ENCODE assay signal across 17 mouse cellular contexts in the genomic region with DNA sequence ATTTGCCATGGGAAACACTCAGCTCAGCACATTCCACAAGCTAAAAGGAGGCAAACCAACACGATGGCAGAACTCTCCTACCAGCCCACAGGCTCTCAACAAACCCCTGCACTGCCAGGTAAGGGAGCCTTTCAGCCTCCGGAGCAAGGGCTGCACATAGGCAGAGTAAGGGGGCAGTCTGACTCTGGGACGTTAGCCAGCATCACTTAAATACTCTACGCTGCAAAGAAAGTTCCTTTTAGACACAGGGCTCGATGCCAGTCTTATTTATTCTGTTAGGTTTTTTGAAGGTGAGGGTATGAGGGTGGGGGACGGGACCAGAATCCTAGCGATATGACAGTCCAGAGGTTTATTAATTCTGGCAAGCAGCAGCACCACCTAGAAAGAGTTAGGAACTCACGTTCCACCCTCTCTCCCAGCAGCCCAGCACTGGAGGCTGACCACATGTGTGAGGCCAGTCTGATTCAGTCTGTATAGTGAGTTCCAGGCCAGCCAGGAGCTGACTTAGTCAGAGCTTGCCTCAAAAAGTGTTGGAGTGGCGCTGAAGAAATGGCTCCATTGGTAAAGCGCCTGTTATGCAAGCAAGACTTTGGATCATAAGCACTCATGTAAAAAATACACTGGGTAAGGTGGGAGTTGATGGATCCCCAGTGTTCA. TPM values are rescaled to one million over a fixed set of nuclear protein-coding genes. Genes with fewer than 3 reads are reported as not detected.
DNase-seq lines count a peak whose midpoint lies in the region; ATAC-seq and TF ChIP-seq lines count a peak whose summit lies in the region.
"Had no signal": no experiment of that assay in that cellular context is flagged by ENCODE, and none has a peak within 500 bp of the region (broad histone marks: within the 10 kb centered on the region; RNA-seq: fewer than 3 reads in every experiment).

No protein-coding gene starts in this region.

- no peak for DNase-seq in forebrain, embryonic 10.5 days (ENCODE audit: extremely low spot score, low spot score)
- peak; percentile 45 for DNase-seq in liver, adult 2 months (ENCODE audit: extremely low read depth, low read depth, low spot score)
- DNase-seq in liver: no peak
- DNase-seq in embryonic facial prominence, embryonic 10.5 days (ENCODE audit: low spot score): no peak
- DNase-seq in liver, embryonic 14.5 days (ENCODE audit: low read depth in 3 of 3, low spot score in 3 of 3): no peak
- DNase-seq in layer of hippocampus, postnatal 10 days (ENCODE audit: low spot score in 2 of 2): no peak
- no peak for DNase-seq in urinary bladder, postnatal 36 days (ENCODE audit: low spot score in 2 of 2)
- DNase-seq: cerebellum, adult 11-12 months; heart, adult 2 months; lung, postnatal 10 days; retina, postnatal 1 day; spleen, adult 18-20 months; thymus, adult 18-20 months had no signal

- no peak overlapping the region for H3K4me3 ChIP-seq in forebrain, embryonic 10.5 days
- H3K4me3 ChIP-seq in forebrain, embryonic 15.5 days: no peak overlapping the region
- peak overlapping the region; percentile 29 for H3K4me3 ChIP-seq in liver, adult 2 months (ENCODE audit: insufficient read depth, low read depth, low read length)
- no peak overlapping the region for H3K4me3 ChIP-seq in embryonic facial prominence, embryonic 10.5 days
- no peak overlapping the region for H3K4me3 ChIP-seq in liver, embryonic 14.5 days (ENCODE audit: insufficient read depth in 1 of 2, low read depth in 2 of 2, low read length in 2 of 2)
- H3K4me3 ChIP-seq: heart, adult 2 months; left cerebral cortex, adult 2 months; midbrain, embryonic 12.5 days; neural tube, embryonic 12.5 days had no signal

- WGBS in forebrain, embryonic 10.5 days: 88% methylated on average over 10 of the region's 10 CpGs
- 46% methylated on average over 10 of the region's 10 CpGs for WGBS in forebrain, embryonic 15.5 days
- 24% methylated on average over 10 of the region's 10 CpGs for WGBS in liver, adult 2 months
- 81% methylated on average over 10 of the region's 10 CpGs for WGBS in embryonic facial prominence, embryonic 10.5 days
- 61% methylated on average over 10 of the region's 10 CpGs for WGBS in liver, embryonic 14.5 days (ENCODE audit: insufficient replicate concordance)

- H3K27ac ChIP-seq in forebrain, embryonic 10.5 days: 0 out of 2 replicates have a peak overlapping the region, but pooled peaks have one; percentile 25
- H3K27ac ChIP-seq in forebrain, embryonic 15.5 days (replicated peaks): no peak overlapping the region
- peak overlapping the region; percentile 53 for H3K27ac ChIP-seq in liver, adult 2 months (replicated peaks; ENCODE audit: insufficient read depth, low read depth, low read length)
- H3K27ac ChIP-seq in embryonic facial prominence, embryonic 10.5 days (replicated peaks): peak overlapping the region; percentile 35; the same call in 1 of the 2 replicates
- no peak overlapping the region for H3K27ac ChIP-seq in liver, embryonic 14.5 days
- H3K27ac ChIP-seq: heart, adult 2 months; left cerebral cortex, adult 2 months; midbrain, embryonic 12.5 days; neural tube, embryonic 12.5 days had no signal

- H3K79me2 ChIP-seq in liver, adult 2 months (ENCODE audit: control insufficient read depth, insufficient read depth, low read length): peaks cover 10% of the 10 kb centered on the region; the same call in 1 of the 2 replicates

- no peak overlapping the region for H3K9ac ChIP-seq in forebrain, embryonic 15.5 days (replicated peaks)
- peak overlapping the region; percentile 44 for H3K9ac ChIP-seq in liver, adult 2 months (ENCODE audit: low read depth, low read length)
- H3K9ac ChIP-seq in liver, embryonic 14.5 days (replicated peaks): no peak overlapping the region
- H3K9ac ChIP-seq: midbrain, embryonic 12.5 days; neural tube, embryonic 12.5 days had no signal

- H3K9me3 ChIP-seq in forebrain, embryonic 10.5 days: no peaks in the 10 kb centered on the region
- H3K9me3 ChIP-seq in forebrain, embryonic 15.5 days: no peaks in the 10 kb centered on the region
- no peaks in the 10 kb centered on the region for H3K9me3 ChIP-seq in embryonic facial prominence, embryonic 10.5 days
- H3K9me3 ChIP-seq in liver, embryonic 14.5 days (ENCODE audit: control insufficient read depth, low read length): no peaks in the 10 kb centered on the region
- H3K9me3 ChIP-seq: midbrain, embryonic 12.5 days; neural tube, embryonic 12.5 days had no signal

- H3K4me1 ChIP-seq in forebrain, embryonic 10.5 days: peaks cover 58% of the 10 kb centered on the region
- H3K4me1 ChIP-seq in forebrain, embryonic 15.5 days: peaks cover 39% of the 10 kb centered on the region
- peaks cover 42% of the 10 kb centered on the region for H3K4me1 ChIP-seq in liver, adult 2 months (ENCODE audit: control insufficient read depth, insufficient read depth, low read length)
- H3K4me1 ChIP-seq in embryonic facial prominence, embryonic 10.5 days: peaks cover 71% of the 10 kb centered on the region
- H3K4me1 ChIP-seq in liver, embryonic 14.5 days (replicated peaks; ENCODE audit: control insufficient read depth in 2 of 2, insufficient read depth in 2 of 2, low read length in 1 of 2): peaks cover 0 to 9% of the 10 kb centered on the region in 2 experiments; a peak in 2 of 4 replicates

- ATAC-seq in forebrain, embryonic 15.5 days (replicated peaks): no peak
- no peak for ATAC-seq in liver, embryonic 14.5 days (ENCODE audit: insufficient read depth)

- no peaks in the 10 kb centered on the region for H3K27me3 ChIP-seq in forebrain, embryonic 10.5 days (ENCODE audit: poor library complexity, severe bottlenecking)
- no peaks in the 10 kb centered on the region for H3K27me3 ChIP-seq in forebrain, embryonic 15.5 days
- no peaks in the 10 kb centered on the region for H3K27me3 ChIP-seq in liver, adult 2 months (ENCODE audit: control insufficient read depth, insufficient read depth, low read length)
- no peaks in the 10 kb centered on the region for H3K27me3 ChIP-seq in embryonic facial prominence, embryonic 10.5 days (replicated peaks; ENCODE audit: low read depth, poor library complexity, severe bottlenecking)
- no peaks in the 10 kb centered on the region for H3K27me3 ChIP-seq in liver, embryonic 14.5 days (ENCODE audit: control insufficient read depth, insufficient read depth, low read length)
- H3K27me3 ChIP-seq: midbrain, embryonic 12.5 days; neural tube, embryonic 12.5 days had no signal

- no peak overlapping the region for H3K4me2 ChIP-seq in forebrain, embryonic 15.5 days (replicated peaks)
- peak overlapping the region; percentile 21; the same call in 1 of the 2 replicates for H3K4me2 ChIP-seq in liver, embryonic 14.5 days (ENCODE audit: low read depth)
- H3K4me2 ChIP-seq: midbrain, embryonic 12.5 days; neural tube, embryonic 12.5 days had no signal

- no peak for TF ChIP-seq EP300 in liver, embryonic 14.5 days (IDR thresholded peaks at IDR 0.05; ENCODE audit: low read depth)

- no peak for TF ChIP-seq CTCF in liver, adult 2 months (IDR thresholded peaks at IDR 0.05; ENCODE audit: low read depth, low read length)
- TF ChIP-seq CTCF in liver, embryonic 14.5 days (IDR thresholded peaks at IDR 0.05; ENCODE audit: low read depth): no peak

- TF ChIP-seq POLR2A in liver, adult 2 months (IDR thresholded peaks at IDR 0.05; ENCODE audit: extremely low read depth, insufficient read depth, low read length): no peak

- H3K36me3 ChIP-seq in forebrain, embryonic 10.5 days (replicated peaks): peaks cover 18% of the 10 kb centered on the region
- no peaks in the 10 kb centered on the region for H3K36me3 ChIP-seq in forebrain, embryonic 15.5 days
- no peaks in the 10 kb centered on the region for H3K36me3 ChIP-seq in liver, adult 2 months (ENCODE audit: control insufficient read depth, insufficient read depth, low read length)
- peaks cover 20% of the 10 kb centered on the region for H3K36me3 ChIP-seq in embryonic facial prominence, embryonic 10.5 days (replicated peaks)
- no peaks in the 10 kb centered on the region for H3K36me3 ChIP-seq in liver, embryonic 14.5 days (replicated peaks; ENCODE audit: control insufficient read depth, insufficient read depth, low read depth)
- H3K36me3 ChIP-seq: midbrain, embryonic 12.5 days; neural tube, embryonic 12.5 days had no signal

RNA-seq across cellular contexts. Expression of a gene that starts 44.8 kb away (rescaled TPM):
- polyA plus RNA-seq in forebrain, embryonic 10.5 days (2016; fragmentation: Nextera tagmentation; extraction: Ambion mirVana): 32.9 and 33.8 TPM in 2 replicates
- 6.2 and 6.9 TPM in 2 replicates for polyA plus RNA-seq in forebrain, embryonic 15.5 days (2015; fragmentation: Nextera tagmentation; extraction: Ambion mirVana)
- total RNA-seq in liver, adult 2 months (2014; rRNA removed): 0.92 and 1.1 TPM in 2 replicates
- 5.0 and 6.9 TPM in 2 replicates for polyA plus RNA-seq in liver, adult 2 months (2012; rRNA removed)
- polyA plus RNA-seq in embryonic facial prominence, embryonic 10.5 days (2016; fragmentation: Nextera tagmentation; extraction: Ambion mirVana): 34.8 and 37.1 TPM in 2 replicates
- 3.0 and 3.1 TPM in 2 replicates for polyA plus RNA-seq in liver, embryonic 14.5 days (2012; rRNA removed)
- polyA plus RNA-seq in liver, embryonic 14.5 days (2014; fragmentation: Nextera tagmentation; extraction: Ambion mirVana): 3.1 and 3.6 TPM in 2 replicates
- 1 to 10 TPM; 6.0 TPM for total RNA-seq in layer of hippocampus, postnatal 10 days (2021)

Comparison
In these comparisons a context has a peak if more than half of its experiments do, and no peak if none do; other contexts are left out.
1. H3K27ac ChIP-seq: peak in forebrain, embryonic 10.5 days (single experiment), liver, adult 2 months (single experiment) and embryonic facial prominence, embryonic 10.5 days (single experiment); none in forebrain, embryonic 15.5 days (single experiment) and liver, embryonic 14.5 days (single experiment).